Mouse (Mus musculus) gastrocnemius, adult 18-20 months (tissue): ENCODE data around the gene Ints11. TPM values are rescaled to one million over a fixed set of nuclear protein-coding genes. Genes with fewer than 3 reads are reported as not detected.

ENCODE experiments used
- DNase-seq: peaks from one replicate; pipeline ENCODE4 v3.0.0; 2021; ENCODE audit warnings: low spot score
- total RNA-seq, 2 experiments: library from RNA; stranded (reverse); gene quantifications; 2 replicates each; pipeline ENCODE4 v1.2.3; 2021

Gene Ints11
- total RNA-seq, 2 experiments from 2014 or later = 13.9 to 14.0 TPM

- DNase-seq = peak; percentile 96
These were observed 22.2 kb downstream of the Ints11 start, which contains the start of the genes Pusl1 and Acap3 for GRCm38 (mm10) chr4:155891551-155892001. Gene Pusl1, minus strand, starts transcription at chr4:155891781. Gene Acap3, plus strand, starts transcription at chr4:155891822.

GRCm38 (mm10) chr4:155892017-155892416, 22.7 kb downstream of the Ints11 start:
- DNase-seq = peak; percentile 84

DNA sequence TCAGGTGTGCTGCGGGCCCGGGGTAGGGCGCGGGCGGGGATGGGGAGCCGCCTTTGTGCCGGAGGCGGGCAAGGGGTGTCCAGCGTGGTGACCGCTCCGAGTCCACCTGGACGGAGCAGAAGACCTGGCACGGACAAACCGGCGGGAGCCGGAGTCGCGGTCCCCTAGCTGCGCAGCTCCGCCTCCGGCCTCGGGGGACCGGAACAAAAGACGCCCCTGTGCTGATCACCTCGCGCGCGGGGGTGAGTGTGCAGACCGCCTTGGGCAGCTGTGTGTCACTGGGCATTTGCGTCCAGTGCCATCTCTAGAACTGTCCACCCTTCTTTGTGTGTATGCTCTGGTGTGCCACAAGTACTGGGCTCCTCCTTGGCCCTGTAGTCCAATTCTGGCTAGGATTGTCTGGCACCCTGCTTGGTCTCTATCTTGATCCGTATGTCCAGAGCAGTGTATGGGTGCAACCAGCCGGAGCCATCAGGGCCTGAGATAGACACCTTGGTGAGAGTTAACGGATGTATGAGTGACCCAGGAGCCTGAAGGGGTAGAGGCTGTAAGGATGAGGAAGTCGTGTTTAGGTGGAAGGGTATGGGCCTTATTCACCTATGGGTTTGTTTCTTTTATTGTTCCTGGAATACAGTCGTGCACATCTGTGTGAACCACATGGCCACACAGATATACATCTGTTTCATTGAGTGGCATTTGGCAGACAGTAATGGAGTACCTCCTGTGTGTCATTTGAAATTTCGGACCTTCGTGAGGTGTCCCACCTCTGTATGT, 23.3 kb downstream of the Ints11 start:
- DNase-seq = no peak

- DNase-seq = no peak
These were observed 23.9 kb downstream of the Ints11 start for GRCm38 (mm10) chr4:155893212-155893690.

GRCm38 (mm10) chr4:155894311-155894881, 25.1 kb downstream of the Ints11 start:
- DNase-seq = peak; percentile 88

DNA sequence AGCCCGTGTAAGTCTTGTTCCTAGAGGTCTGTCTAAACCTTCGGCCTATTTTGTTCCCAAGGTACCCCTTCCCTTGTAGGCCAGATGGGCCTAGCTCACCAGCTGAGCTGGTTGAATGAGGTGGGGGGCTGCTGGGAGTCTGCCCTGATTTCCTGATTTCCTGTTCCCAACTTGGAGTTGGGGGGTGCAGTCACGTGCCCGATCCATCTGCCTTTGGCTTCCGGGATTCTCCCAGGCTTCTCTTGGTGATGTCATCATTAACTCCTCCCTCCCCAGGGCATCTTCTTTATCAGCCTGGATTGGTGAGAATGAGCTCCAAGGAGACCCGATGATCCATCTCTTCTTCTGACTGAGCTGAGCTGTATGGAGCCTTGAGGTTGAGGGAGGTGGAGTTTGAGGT, 25.9 kb downstream of the Ints11 start:
- peak; percentile 68 for DNase-seq

GRCm38 (mm10) chr4:155895826-155896225, 26.5 kb downstream of the Ints11 start:
- no peak for DNase-seq

DNA sequence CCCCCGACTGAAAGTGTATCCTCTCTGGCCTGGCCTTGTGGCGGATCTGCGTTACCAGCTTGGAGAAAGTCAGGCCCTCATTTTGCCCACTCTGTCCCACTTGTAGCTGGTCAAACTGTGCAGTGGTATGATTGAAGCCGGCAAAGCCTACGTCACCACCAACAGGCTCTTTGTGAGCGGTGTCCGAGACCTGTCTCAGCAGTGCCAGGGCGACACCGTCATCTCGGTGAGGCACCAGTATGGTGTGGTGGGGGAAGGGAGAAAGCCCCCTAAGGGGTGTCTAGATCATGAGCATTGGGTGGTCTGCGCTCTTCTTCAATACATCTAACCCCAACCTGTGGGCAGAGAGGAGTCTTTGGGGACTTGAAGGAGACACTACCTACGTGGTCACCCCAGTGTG, 27.1 kb downstream of the Ints11 start:
- no peak for DNase-seq

DNA sequence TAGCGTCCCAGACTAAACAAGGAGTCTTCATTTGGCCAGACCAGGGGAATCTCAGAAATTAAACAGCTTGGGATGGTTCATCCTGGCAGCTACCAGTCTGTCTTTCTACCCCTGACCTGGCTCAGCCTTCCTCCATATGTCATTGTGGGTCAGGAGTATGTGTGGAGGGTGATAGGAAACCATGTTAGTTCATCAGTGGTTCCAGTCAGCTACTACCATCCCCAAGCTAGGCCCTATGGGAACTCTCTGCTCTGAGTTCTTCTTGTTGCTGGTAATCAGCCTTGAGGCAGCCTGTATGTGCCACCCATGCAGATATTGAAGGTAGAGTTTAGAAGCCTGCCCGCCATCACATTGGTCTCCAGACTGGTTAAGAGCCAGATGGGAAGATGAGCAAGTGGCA, 29.0 kb downstream of the Ints11 start:
- no peak for DNase-seq

- DNase-seq = no peak
These were observed 30.0 kb downstream of the Ints11 start for GRCm38 (mm10) chr4:155899355-155899754.

GRCm38 (mm10) chr4:155901205-155901604, 31.9 kb downstream of the Ints11 start:
- DNase-seq = no peak

GRCm38 (mm10) chr4:155903246-155903645, 33.9 kb downstream of the Ints11 start:
- no peak for DNase-seq

GRCm38 (mm10) chr4:155904318-155905102, 35.2 kb downstream of the Ints11 start:
- DNase-seq = no peak

GRCm38 (mm10) chr4:155905634-155906033, 36.3 kb downstream of the Ints11 start:
- DNase-seq = no peak

DNA sequence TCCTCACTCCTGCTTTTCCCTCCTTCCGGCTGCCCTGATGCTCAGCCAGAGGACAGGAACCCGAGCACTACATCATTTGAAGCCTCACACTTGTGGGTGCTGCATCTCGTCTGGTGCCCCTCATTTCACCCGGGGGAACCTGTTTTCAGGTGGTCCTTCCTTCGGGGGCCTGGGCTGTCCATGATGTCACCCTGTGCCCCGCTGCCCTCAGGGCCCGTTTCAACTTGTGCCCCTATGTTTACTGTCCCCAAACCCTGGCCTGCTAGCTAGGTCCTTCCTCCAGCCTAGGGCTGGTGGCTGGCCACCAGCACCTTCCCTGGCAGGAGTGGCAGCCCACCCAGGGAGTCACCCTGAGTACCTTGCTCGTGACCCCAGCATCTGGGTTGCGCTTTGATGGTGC, 36.8 kb downstream of the Ints11 start:
- DNase-seq = no peak

GRCm38 (mm10) chr4:155907003-155907402, 37.7 kb downstream of the Ints11 start:
- DNase-seq = no peak

DNA sequence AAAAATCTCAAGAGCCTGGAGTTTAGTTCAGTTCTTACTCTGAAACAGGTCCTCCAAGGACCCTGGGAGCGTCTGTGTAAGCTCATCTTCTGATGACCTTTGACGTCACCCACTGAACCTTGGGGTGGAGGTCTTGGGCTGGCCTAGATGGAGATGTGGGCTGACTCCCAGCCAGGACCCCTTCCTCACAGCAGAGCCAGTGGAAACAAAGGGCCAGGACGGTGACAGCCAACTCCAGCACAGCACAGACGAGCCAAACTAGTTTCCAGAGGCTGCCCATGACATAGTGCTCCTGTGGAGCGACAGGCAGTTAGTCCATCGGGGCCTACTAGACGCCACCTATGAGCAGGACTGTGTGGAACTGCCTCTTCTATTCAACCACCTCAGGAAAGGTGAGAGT, 38.9 kb downstream of the Ints11 start:
- DNase-seq = peak; percentile 1

DNA sequence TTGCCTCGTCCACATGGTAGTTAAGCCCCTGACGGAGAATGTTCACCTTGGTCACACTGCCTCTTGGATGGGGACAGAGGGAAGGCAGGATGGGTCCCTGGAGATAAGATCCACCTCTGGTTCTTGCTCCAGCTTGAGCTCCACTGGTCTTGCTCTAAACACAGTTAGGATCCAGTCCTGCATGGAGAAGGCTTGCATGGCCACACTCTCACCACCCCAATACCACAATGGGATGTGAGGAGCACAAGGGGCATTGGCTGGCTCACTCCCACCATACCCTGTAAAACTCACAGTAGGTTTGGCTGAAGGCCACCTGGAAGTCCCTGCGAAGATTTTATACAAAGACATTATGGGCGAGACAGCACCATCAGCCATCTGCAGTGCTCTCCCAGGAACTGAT, 39.4 kb downstream of the Ints11 start:
- no peak for DNase-seq

DNA sequence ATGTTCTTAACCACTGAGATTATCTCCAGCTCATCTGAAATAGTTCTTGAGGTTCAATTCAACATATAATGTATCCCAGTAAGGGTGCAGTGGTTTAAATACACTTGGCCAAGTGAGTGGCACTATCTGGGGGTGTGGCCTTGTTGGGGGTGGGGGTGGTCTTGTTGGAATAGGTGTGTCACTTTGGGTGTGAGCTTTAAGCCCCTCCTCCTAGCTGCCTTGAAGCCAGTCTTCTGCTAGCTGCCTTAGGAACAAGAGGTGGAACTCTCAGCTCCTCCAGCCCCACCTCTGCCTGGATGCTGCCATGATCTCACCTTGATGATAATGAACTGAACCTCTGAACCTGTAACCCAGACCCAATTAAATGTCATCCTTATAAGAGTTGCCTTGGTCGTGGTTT, 62.7 kb downstream of the Ints11 start:
- no peak for DNase-seq
